Mouse (Mus musculus): ENCODE data around the gene Nudt16l1. TPM values are rescaled to one million over a fixed set of nuclear protein-coding genes. Genes with fewer than 3 reads are reported as not detected.

Nudt16l1 gene
- 46.1 TPM for polyA plus RNA-seq (2012; fragmentation: generic; extraction: Trizol)

DNA sequence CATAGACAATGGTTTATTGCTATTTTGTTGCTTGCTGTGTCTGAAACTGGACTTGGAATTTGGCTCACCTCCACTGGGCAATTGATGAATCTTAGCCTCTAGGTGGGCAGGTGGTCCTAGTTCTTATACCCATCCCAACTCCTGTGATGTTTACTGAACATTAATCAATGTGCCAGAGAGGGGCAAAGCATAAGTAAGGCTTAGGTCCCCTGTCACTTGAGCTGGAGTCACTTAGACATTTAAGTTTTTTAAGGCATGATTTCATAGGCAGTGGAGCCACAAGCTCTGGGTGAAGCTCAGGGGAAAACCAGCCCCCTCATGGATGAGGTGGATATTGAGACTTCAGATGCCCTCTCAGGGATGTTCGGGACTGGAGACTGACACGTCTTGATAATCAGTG is at the start of gene Nudt16l1:
Gene Nudt16l1 (plus strand): TSS at position 301 of the 400 bp plus-strand sequence.
- H3K27me3 ChIP-seq (ENCODE audit: control insufficient read depth, insufficient read depth, insufficient read length) = no peaks in the 10 kb centered on the region
- peak within 1 kb of the TSS; percentile 73 for H3K4me2 ChIP-seq (ENCODE audit: low read depth)
- H3ac ChIP-seq (ENCODE audit: control insufficient read depth, insufficient read length) = peak within 1 kb of the TSS; percentile 35
- peak within 1 kb of the TSS; percentile 87 for H3K4me3 ChIP-seq
- H3K36me3 ChIP-seq (ENCODE audit: control insufficient read depth, insufficient read depth) = peaks cover 24% of the 10 kb centered on the region
- peaks cover 7% of the 10 kb centered on the region for H3K79me2 ChIP-seq (ENCODE audit: control insufficient read depth, insufficient read depth)
- no peak for TF ChIP-seq CEBPB (IDR thresholded peaks at IDR 0.05; ENCODE audit: insufficient read depth, poor library complexity, severe bottlenecking)
- no peak for TF ChIP-seq MAX (IDR thresholded peaks at IDR 0.05; ENCODE audit: low read depth)
- TF ChIP-seq MYOG (IDR thresholded peaks at IDR 0.05; ENCODE audit: control insufficient read depth in 1 of 3, insufficient read depth in 1 of 3, insufficient read length in 2 of 3, low read depth in 2 of 3) = no peak
- TF ChIP-seq TCF12 (IDR thresholded peaks at IDR 0.05; ENCODE audit: insufficient read depth, poor library complexity, severe bottlenecking) = no peak
- no peak for TF ChIP-seq POLR2AphosphoS2 (IDR thresholded peaks at IDR 0.05; ENCODE audit: insufficient read length, low read depth)
- no peak for TF ChIP-seq MYOD1 (IDR thresholded peaks at IDR 0.05; ENCODE audit: control insufficient read depth in 1 of 3, insufficient read length in 2 of 3, low read depth in 2 of 3)

DNA sequence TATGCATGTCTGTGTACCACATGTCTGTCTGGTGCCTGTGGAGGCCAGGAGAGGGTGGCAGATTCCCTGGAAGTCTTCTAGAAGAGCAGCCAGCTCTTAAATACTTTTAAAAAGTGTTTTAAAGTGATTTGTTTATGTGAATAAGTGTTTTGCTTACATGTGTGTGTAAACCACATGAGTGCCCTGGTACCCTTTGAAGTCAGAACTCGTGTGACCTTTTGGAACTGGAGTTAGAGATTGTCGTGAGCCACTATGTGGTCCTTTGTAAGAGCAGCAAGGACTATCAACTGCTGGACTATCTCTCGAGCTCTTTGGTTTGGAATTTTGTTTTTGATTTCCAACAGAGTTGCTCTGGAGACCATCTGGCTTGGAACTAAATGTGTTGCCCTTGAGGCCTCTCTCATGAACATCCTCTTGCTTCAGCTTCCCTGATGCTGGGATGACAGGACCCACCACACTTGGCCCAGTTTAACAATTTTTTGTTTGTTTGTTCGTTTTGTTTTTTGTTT is 48.3 kb upstream of the Nudt16l1 start:
- Histone ChIP-seq H3K27me3 (ENCODE audit: control insufficient read depth, insufficient read depth, insufficient read length) (no peaks in the 10 kb centered on the region), H3K36me3 (ENCODE audit: control insufficient read depth, insufficient read depth) (no peaks in the 10 kb centered on the region), H3K4me3 (no peak overlapping the region), H3ac (ENCODE audit: control insufficient read depth, insufficient read length) (no peak overlapping the region), H3K79me2 (ENCODE audit: control insufficient read depth, insufficient read depth) (peaks cover 45% of the 10 kb centered on the region), H3K4me2 (ENCODE audit: low read depth) (no peak overlapping the region)
- TF ChIP-seq USF1 (IDR thresholded peaks at IDR 0.05; ENCODE audit: low read depth) = no peak
- no peak for TF ChIP-seq MYOG (IDR thresholded peaks at IDR 0.05; ENCODE audit: control insufficient read depth in 1 of 3, insufficient read depth in 1 of 3, insufficient read length in 2 of 3, low read depth in 2 of 3)
- TF ChIP-seq TCF3 (IDR thresholded peaks at IDR 0.05; ENCODE audit: insufficient read length, low read depth) = no peak
- TF ChIP-seq REST (IDR thresholded peaks at IDR 0.05; ENCODE audit: insufficient read depth, insufficient read length) = no peak
- TF ChIP-seq POLR2AphosphoS2 (IDR thresholded peaks at IDR 0.05; ENCODE audit: insufficient read length, low read depth) = no peak
- no peak for TF ChIP-seq CEBPB (IDR thresholded peaks at IDR 0.05; ENCODE audit: insufficient read depth, poor library complexity, severe bottlenecking)
- TF ChIP-seq POLR2A (IDR thresholded peaks at IDR 0.05; ENCODE audit: insufficient read length, low read depth) = no peak
- no peak for TF ChIP-seq MAX (IDR thresholded peaks at IDR 0.05; ENCODE audit: low read depth)
- no peak for TF ChIP-seq TCF12 (IDR thresholded peaks at IDR 0.05; ENCODE audit: insufficient read depth, poor library complexity, severe bottlenecking)

DNA sequence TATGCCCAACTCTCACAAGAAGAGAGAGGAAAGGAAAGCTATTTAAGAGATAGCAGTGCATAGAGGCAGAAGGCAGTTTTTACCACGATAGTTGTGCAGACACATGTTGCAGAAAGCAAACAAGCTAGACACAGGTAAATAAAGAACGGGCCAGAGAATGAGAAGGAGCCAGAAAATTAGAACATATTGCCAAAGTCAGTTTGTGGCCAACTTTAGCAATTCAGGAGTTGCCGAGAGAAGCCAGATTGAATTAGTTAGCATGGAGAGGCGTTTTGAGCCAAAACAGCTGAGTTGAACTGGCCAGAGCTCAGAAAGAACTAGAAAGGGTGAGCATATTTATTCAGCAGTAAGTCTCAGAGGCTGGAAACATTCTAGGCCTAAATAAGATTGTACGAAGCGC is 46.4 kb upstream of the Nudt16l1 start:
- TF ChIP-seq POLR2A (IDR thresholded peaks at IDR 0.05; ENCODE audit: insufficient read length, low read depth) (no peak), MAX (IDR thresholded peaks at IDR 0.05; ENCODE audit: low read depth) (no peak), REST (IDR thresholded peaks at IDR 0.05; ENCODE audit: insufficient read depth, insufficient read length) (no peak), CEBPB (IDR thresholded peaks at IDR 0.05; ENCODE audit: insufficient read depth, poor library complexity, severe bottlenecking) (no peak), USF1 (IDR thresholded peaks at IDR 0.05; ENCODE audit: low read depth) (no peak), TCF12 (IDR thresholded peaks at IDR 0.05; ENCODE audit: insufficient read depth, poor library complexity, severe bottlenecking) (no peak), SRF (IDR thresholded peaks at IDR 0.05; ENCODE audit: control insufficient read depth, insufficient read length, low read depth) (no peak), MYOG (IDR thresholded peaks at IDR 0.05; ENCODE audit: control insufficient read depth in 1 of 3, insufficient read depth in 1 of 3, insufficient read length in 2 of 3, low read depth in 2 of 3) (no peak), MYOD1 (IDR thresholded peaks at IDR 0.05; ENCODE audit: control insufficient read depth in 1 of 3, insufficient read length in 2 of 3, low read depth in 2 of 3) (no peak), E2F4 (IDR thresholded peaks at IDR 0.05; ENCODE audit: insufficient read depth) (no peak), TCF3 (IDR thresholded peaks at IDR 0.05; ENCODE audit: insufficient read length, low read depth) (no peak), POLR2AphosphoS2 (IDR thresholded peaks at IDR 0.05; ENCODE audit: insufficient read length, low read depth) (no peak)
- no peaks in the 10 kb centered on the region for H3K36me3 ChIP-seq (ENCODE audit: control insufficient read depth, insufficient read depth)

GRCm38 (mm10) chr16:4894201-4894908 is 44.2 kb upstream of the Nudt16l1 start:
- Histone ChIP-seq H3K36me3 (ENCODE audit: control insufficient read depth, insufficient read depth) (no peaks in the 10 kb centered on the region), H3K4me3 (no peak overlapping the region), H3K79me2 (ENCODE audit: control insufficient read depth, insufficient read depth) (peaks cover 32% of the 10 kb centered on the region), H3ac (ENCODE audit: control insufficient read depth, insufficient read length) (no peak overlapping the region), H3K4me2 (ENCODE audit: low read depth) (no peak overlapping the region), H3K27me3 (ENCODE audit: control insufficient read depth, insufficient read depth, insufficient read length) (no peaks in the 10 kb centered on the region)
- TF ChIP-seq SRF (IDR thresholded peaks at IDR 0.05; ENCODE audit: control insufficient read depth, insufficient read length, low read depth) = no peak
- TF ChIP-seq POLR2A (IDR thresholded peaks at IDR 0.05; ENCODE audit: insufficient read length, low read depth) = no peak
- no peak for TF ChIP-seq TCF12 (IDR thresholded peaks at IDR 0.05; ENCODE audit: insufficient read depth, poor library complexity, severe bottlenecking)
- no peak for TF ChIP-seq USF1 (IDR thresholded peaks at IDR 0.05; ENCODE audit: low read depth)
- no peak for TF ChIP-seq CEBPB (IDR thresholded peaks at IDR 0.05; ENCODE audit: insufficient read depth, poor library complexity, severe bottlenecking)
- TF ChIP-seq MYOD1 (IDR thresholded peaks at IDR 0.05; ENCODE audit: control insufficient read depth in 1 of 3, insufficient read length in 2 of 3, low read depth in 2 of 3) = no peak
- TF ChIP-seq REST (IDR thresholded peaks at IDR 0.05; ENCODE audit: insufficient read depth, insufficient read length) = no peak
- TF ChIP-seq POLR2AphosphoS2 (IDR thresholded peaks at IDR 0.05; ENCODE audit: insufficient read length, low read depth) = no peak
- TF ChIP-seq TCF3 (IDR thresholded peaks at IDR 0.05; ENCODE audit: insufficient read length, low read depth) = no peak
- no peak for TF ChIP-seq E2F4 (IDR thresholded peaks at IDR 0.05; ENCODE audit: insufficient read depth)
- no peak for TF ChIP-seq MAX (IDR thresholded peaks at IDR 0.05; ENCODE audit: low read depth)
- no peak for TF ChIP-seq MYOG (IDR thresholded peaks at IDR 0.05; ENCODE audit: control insufficient read depth in 1 of 3, insufficient read depth in 1 of 3, insufficient read length in 2 of 3, low read depth in 2 of 3)

More for the DNA sequence above, 46.4 kb upstream of the Nudt16l1 start:
- Histone ChIP-seq H3K79me2 (ENCODE audit: control insufficient read depth, insufficient read depth) (peaks cover 40% of the 10 kb centered on the region), H3K4me3 (no peak overlapping the region), H3ac (ENCODE audit: control insufficient read depth, insufficient read length) (no peak overlapping the region), H3K4me2 (ENCODE audit: low read depth) (no peak overlapping the region), H3K27me3 (ENCODE audit: control insufficient read depth, insufficient read depth, insufficient read length) (no peaks in the 10 kb centered on the region)

All from myocyte (in vitro differentiated cells).